Mouse (Mus musculus) right cerebral cortex, postnatal 10 days (tissue): ENCODE data around the gene Ptch1.
A peak's percentile ranks its signal among the peaks of the same experiment; 100 is the strongest.

Experiments used
- DNase-seq, 2 experiments: peaks; one replicate each; pipeline ENCODE4 v3.0.0; 2021; ENCODE audit warnings: low spot score in 2 of 2

Gene Ptch1

DNA sequence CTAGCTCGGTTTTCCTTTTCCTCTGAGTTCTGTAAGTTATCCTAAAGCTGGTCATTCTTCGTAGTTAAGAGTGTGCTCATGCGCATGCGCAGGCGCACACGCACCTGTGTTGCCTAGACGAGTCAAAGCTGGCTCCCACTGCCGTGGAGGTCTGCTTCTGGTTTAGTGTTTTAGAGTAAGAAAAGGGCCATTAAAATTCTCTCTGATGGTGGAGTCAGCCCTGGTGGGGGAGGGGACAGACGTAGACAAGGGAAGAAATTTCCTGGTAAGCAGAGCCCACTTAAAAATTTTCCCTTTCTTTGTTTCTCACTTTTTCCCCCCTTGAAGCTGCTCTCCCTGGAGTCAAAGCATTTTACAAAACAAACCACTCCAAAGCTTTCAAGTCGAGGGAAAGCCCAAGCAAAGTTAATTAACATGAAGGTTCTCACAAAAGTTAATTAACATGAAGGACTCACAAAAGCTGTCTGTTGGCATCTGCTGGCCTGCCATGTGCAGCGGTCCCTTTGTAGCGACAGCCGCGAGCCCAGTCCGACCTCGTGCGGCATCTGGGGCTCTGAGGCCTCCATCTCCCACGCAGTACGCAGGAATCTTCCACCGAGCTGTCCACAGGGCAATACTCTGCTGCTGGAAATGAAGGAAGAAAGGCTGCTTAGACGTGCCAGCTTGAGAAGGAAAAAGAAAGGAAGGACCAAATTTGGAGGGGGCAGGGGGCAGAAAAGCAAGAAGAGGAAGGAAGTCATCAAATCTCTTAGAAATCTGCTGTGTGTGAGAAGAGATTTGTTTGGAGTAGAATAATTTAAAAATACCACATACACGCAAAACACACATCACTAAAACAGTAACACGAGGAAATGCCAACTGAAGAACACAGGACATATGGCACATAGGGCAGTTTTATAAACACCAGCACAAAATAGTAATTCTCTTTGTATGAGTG is 76.5 kb downstream of the Ptch1 start, which contains the start of gene Fancc:
Gene Fancc, minus strand, starts transcription at position 633 of the 937 bp plus-strand sequence.
- peak; percentile 48 to 52 for DNase-seq

DNA sequence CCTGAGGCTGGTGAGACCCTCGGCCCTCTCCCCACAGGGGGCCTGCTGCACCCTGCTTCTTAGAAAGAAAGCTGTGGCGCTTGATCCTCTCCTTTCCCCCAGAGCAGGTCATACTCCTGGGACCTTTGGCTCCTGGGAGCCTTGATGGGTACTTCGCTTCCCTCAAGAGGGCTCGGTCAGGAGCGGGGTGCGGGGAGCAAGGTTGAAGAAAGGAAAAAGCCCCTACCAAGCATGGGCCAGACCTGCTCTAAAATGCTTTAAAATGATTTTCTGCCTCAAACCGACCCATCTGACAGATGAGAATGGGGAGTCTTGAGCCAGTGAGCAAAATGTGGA is 85.7 kb downstream of the Ptch1 start:
- no peak for DNase-seq

DNA sequence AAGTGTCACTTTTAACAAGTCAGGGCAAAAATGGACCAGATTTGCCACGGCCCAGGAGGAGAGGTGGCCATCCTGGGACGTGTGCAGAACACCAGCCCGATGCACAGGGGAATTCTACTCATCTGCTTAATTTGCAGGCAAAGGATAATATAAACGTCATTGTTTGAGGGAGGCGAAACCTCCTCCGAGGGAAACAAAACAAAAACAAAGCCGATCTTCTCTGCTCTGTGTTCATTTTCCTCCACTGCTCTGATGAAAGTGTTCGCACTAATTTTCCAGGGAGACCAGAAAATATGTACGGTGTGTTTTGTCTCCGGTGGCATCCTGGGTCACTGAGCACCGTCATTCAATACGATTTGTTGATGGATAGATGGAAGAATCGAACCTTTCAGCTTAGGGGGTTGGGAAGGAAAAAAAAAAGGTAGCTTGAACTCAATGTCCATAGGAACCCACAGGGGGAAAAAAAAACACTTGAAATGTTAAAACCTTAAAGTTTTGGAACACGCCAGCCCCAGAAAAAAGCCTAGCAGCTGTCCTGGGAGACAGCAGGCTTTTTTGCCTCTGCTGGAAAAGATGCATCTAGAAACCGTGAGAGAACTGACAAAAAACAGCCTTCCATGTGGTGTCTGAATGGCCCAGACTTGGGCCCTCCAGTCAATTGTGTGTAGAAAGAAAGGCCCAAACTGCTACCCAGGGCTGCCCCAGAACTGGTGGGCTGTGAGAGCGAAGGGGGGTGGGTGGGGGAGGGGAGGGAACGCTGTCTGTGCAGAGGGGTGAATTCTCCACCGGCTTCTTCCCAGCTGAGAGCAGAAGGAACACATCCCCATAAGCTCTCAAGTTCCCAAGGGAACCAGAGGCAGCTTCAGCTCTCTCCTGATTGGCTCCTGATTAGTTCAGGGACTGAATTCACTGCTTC is 86.3 kb downstream of the Ptch1 start:
- no peak for DNase-seq

DNA sequence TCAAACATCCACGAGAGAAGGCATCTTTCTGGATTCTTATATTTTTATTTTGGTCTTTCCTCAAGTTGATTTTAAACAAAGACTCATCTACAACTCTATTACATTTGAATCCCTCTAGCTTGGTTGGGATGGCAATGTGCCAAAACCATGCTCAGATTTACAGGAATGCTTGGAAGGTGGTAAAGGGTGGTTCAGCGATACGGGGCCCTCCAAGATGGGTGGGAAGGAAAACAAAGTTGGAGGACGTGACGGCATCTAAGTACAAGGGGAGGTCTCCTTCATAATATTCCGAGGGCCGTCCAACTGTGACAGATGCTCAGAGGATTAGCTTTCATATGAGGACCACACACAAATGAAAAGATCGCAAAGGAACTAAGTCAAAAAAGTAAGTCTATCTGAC is 98.0 kb downstream of the Ptch1 start:
- DNase-seq = no peak
